Mouse (Mus musculus) G1E (cell line): ENCODE results near the gene Tbc1d16. TPM values are rescaled to one million over a fixed set of nuclear protein-coding genes. Genes with fewer than 3 reads are reported as not detected.

ENCODE experiments used
- ATAC-seq: 2 replicates; pipeline ENCODE4 v1.8.0; 2016; ENCODE audit warnings: mild to moderate bottlenecking; ENCODE audit not compliant: insufficient number of reproducible peaks, poor library complexity, low FRiP score, severe bottlenecking; ENCODE audit errors: extremely low read depth
- DNase-seq: peaks from one replicate; pipeline ENCODE4 v3.0.0; 2012; ENCODE audit warnings: low spot score
- H3K27me3 ChIP-seq: 2 replicates; pipeline ENCODE4 v1.6.1; 2012; ENCODE audit warnings: mild to moderate bottlenecking, low read length, inconsistent platforms; ENCODE audit not compliant: insufficient read depth
- H3K36me3 ChIP-seq: replicated peaks from 2 replicates; pipeline ENCODE3; 2012; ENCODE audit warnings: mild to moderate bottlenecking, inconsistent platforms
- H3K4me1 ChIP-seq: 2 replicates; pipeline ENCODE4 v1.6.1; 2012; ENCODE audit warnings: low read depth, low read length, inconsistent platforms, mixed read lengths; ENCODE audit not compliant: insufficient read depth
- H3K4me3 ChIP-seq: 2 replicates; pipeline ENCODE4 v1.5.1; 2012; ENCODE audit warnings: low read depth, mild to moderate bottlenecking, inconsistent platforms, low read length, moderate library complexity, mixed read lengths
- H3K9me3 ChIP-seq: replicated peaks from 2 replicates; pipeline ENCODE4 v1.6.1; 2012; ENCODE audit warnings: inconsistent platforms
- CTCF ChIP-seq: IDR thresholded peaks from 2 replicates; pipeline ENCODE4 v1.5.1; 2012; ENCODE audit warnings: low read depth, low read length, inconsistent platforms, mixed read lengths
- GATA1 ChIP-seq: IDR thresholded peaks from 2 replicates; pipeline ENCODE4 v1.6.1; 2012; ENCODE audit warnings: borderline replicate concordance, low read length, inconsistent platforms, mixed read lengths
- GATA2 ChIP-seq: IDR thresholded peaks from 2 replicates; pipeline ENCODE4 v1.6.1; 2012; ENCODE audit warnings: low read depth, low read length, inconsistent platforms, borderline replicate concordance
- POLR2AphosphoS5 ChIP-seq: IDR thresholded peaks from 2 replicates; pipeline ENCODE4 v1.6.1; 2012; ENCODE audit warnings: low read depth, low read length, inconsistent platforms; ENCODE audit not compliant: insufficient replicate concordance
- TAL1 ChIP-seq: conservative IDR thresholded peaks from 2 replicates; pipeline ENCODE4 v1.6.1; 2012; ENCODE audit warnings: low read depth, low read length, inconsistent platforms, mixed read lengths
- polyA plus RNA-seq: library from polyadenylated mRNA; stranded (reverse); fragments of >175 nt; gene quantifications from 2 replicates; pipeline ENCODE4 v1.2.3, GENCODE M21; 2012
- total RNA-seq, 2 experiments: library from RNA; stranded (forward) in 1 of 2; stranded (reverse) in 1 of 2; fragments of 200-1000 nt in 1 of 2; fragments of >200 nt in 1 of 2; fragmentation: Nextera tagmentation in 1 of 2; gene quantifications; 2 replicates each; pipeline ENCODE4 v1.2.3; 2014 to 2017

Gene Tbc1d16
- total and polyA plus RNA-seq, 3 experiments, result 0.05 TPM; not detected in 2

GRCm38 (mm10) chr11:119189319-119189718 is 39.0 kb downstream of the Tbc1d16 start:
- H3K9me3 ChIP-seq, result peaks cover 94% of the 10 kb centered on the region
- ATAC-seq (no peak), DNase-seq (no peak)
- H3K4me3 ChIP-seq, result no peak overlapping the region
- H3K36me3 ChIP-seq, result no peaks in the 10 kb centered on the region
- TF ChIP-seq GATA1 (no peak), POLR2AphosphoS5 (no peak), CTCF (no peak), GATA2 (no peak), TAL1 (no peak)
- H3K4me1 ChIP-seq, result no peaks in the 10 kb centered on the region
- H3K27me3 ChIP-seq, result no peaks in the 10 kb centered on the region; the same call in 1 of the 2 replicates

GRCm38 (mm10) chr11:119188389-119188788 is 39.9 kb downstream of the Tbc1d16 start:
- no peak for ATAC-seq
- H3K4me1 ChIP-seq, result no peaks in the 10 kb centered on the region
- H3K36me3 ChIP-seq, result no peaks in the 10 kb centered on the region
- peaks cover 94% of the 10 kb centered on the region for H3K9me3 ChIP-seq
- no peak for DNase-seq
- no peak overlapping the region for H3K4me3 ChIP-seq
- TF ChIP-seq POLR2AphosphoS5 (no peak), TAL1 (no peak), CTCF (no peak), GATA1 (no peak), GATA2 (no peak)
- no peaks in the 10 kb centered on the region; the same call in 1 of the 2 replicates for H3K27me3 ChIP-seq

- Histone ChIP-seq H3K9me3 (peaks cover 96% of the 10 kb centered on the region), H3K36me3 (no peaks in the 10 kb centered on the region), H3K27me3 (no peaks in the 10 kb centered on the region; the same call in 1 of the 2 replicates), H3K4me3 (no peak overlapping the region), H3K4me1 (no peaks in the 10 kb centered on the region)
- TF ChIP-seq CTCF (no peak), POLR2AphosphoS5 (no peak), GATA1 (no peak), TAL1 (no peak), GATA2 (no peak)
- ATAC-seq, result no peak
- DNase-seq, result no peak
Measured at GRCm38 (mm10) chr11:119187800-119188197, 40.5 kb downstream of the Tbc1d16 start.

- TF ChIP-seq CTCF, result no peak
- no peak for TF ChIP-seq TAL1
- TF ChIP-seq POLR2AphosphoS5, result no peak
- no peak for TF ChIP-seq GATA1
- TF ChIP-seq GATA2, result no peak
- DNase-seq (no peak), ATAC-seq (no peak)
- Histone ChIP-seq H3K36me3 (no peaks in the 10 kb centered on the region), H3K9me3 (peaks cover 96% of the 10 kb centered on the region), H3K27me3 (no peaks in the 10 kb centered on the region; the same call in 1 of the 2 replicates), H3K4me3 (no peak overlapping the region), H3K4me1 (no peaks in the 10 kb centered on the region)
Measured at GRCm38 (mm10) chr11:119186989-119187799, 41.1 kb downstream of the Tbc1d16 start.

DNA sequence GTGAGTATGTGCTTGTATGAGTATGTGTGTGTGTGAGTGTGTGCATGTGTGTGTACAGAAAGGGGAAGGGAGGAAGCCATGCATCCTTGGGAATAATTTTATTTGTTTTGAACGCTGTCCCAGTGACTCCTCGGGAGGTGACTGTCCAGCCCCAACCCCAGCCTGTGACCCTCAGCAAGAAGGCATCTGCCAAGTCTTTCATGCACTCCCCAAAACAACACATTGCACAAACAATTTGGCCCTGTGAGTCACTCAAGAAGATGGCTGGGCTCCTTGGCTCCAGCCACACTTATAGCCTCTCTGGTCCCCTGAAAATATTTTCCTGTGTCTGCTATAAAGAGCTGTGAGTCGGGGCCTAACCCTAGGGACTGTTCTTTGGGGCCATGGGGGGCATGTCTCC is 41.9 kb downstream of the Tbc1d16 start:
- H3K36me3 ChIP-seq, result no peaks in the 10 kb centered on the region
- no peak overlapping the region for H3K4me3 ChIP-seq
- TF ChIP-seq CTCF, result no peak
- no peak for TF ChIP-seq POLR2AphosphoS5
- no peak for TF ChIP-seq TAL1
- H3K9me3 ChIP-seq, result peaks cover 96% of the 10 kb centered on the region
- H3K27me3 ChIP-seq, result no peaks in the 10 kb centered on the region; the same call in 1 of the 2 replicates
- ATAC-seq (no peak), DNase-seq (no peak)
- no peaks in the 10 kb centered on the region for H3K4me1 ChIP-seq

DNA sequence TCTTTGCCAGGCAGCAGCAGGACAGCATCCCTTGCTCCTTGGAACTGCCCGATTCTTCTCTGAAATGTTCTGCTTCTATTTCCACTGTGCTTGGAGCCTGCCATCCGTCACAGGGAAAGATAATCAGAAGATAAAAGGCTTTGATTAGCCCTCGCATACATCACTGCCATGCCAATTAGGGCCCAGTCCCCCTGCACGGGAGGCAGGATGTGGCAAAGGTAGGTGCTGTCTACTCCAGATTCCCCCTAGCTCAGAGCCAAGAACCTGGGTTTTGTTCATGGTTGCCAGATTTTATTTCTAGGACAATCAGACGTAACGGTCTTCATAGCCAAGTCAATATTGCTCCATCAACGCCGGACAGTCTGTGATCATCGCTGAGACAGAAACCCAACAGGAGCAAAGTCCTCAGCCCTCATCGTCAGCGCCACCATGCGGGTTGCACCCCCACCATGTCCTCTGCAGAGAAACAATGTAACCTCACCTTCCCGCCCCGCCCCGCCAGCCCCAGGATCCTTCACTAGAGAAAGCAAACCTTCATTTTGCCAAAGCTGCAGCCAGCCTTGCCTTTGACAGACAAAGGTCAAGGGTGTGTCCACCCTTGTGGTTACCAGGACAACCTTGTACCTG is 44.5 kb downstream of the Tbc1d16 start:
- Histone ChIP-seq H3K4me1 (no peaks in the 10 kb centered on the region), H3K27me3 (no peaks in the 10 kb centered on the region; the same call in 1 of the 2 replicates), H3K4me3 (no peak overlapping the region), H3K9me3 (peaks cover 97% of the 10 kb centered on the region), H3K36me3 (no peaks in the 10 kb centered on the region)
- TF ChIP-seq GATA1, result no peak
- no peak for TF ChIP-seq CTCF
- no peak for TF ChIP-seq TAL1
- TF ChIP-seq GATA2, result no peak
- no peak for TF ChIP-seq POLR2AphosphoS5
- ATAC-seq (no peak), DNase-seq (no peak)
